Mouse (Mus musculus) embryonic facial prominence, embryonic 11.5 days (tissue): Measurements from ENCODE around the gene Mpzl1. TPM values are rescaled to one million over a fixed set of nuclear protein-coding genes. Genes with fewer than 3 reads are reported as not detected.

ENCODE experiments used
- ATAC-seq: fragments of 200-750 bp; cut with Nextera tagmentation; replicated peaks from 2 replicates; pipeline ENCODE4 v1.8.0; 2017; ENCODE audit warnings: low read depth; ENCODE audit not compliant: insufficient number of reproducible peaks, low FRiP score, low TSS enrichment
- DNase-seq: peaks from one replicate; pipeline ENCODE4 v3.0.0-alpha.2; 2015; ENCODE audit warnings: low spot score
- H3K27ac ChIP-seq: fragments of 300-500 bp; sonication (generic); replicated peaks from 2 replicates; pipeline ENCODE4 v1.5.1; 2014; ENCODE audit warnings: mild to moderate bottlenecking, low read depth, low read length, control low read depth
- H3K27me3 ChIP-seq: fragments of 300-500 bp; sonication (generic); 2 replicates; pipeline ENCODE4 v1.6.1; 2014; ENCODE audit warnings: mild to moderate bottlenecking, low read length, moderate library complexity, mixed read lengths; ENCODE audit not compliant: control insufficient read depth, insufficient read depth
- H3K36me3 ChIP-seq: fragments of 300-500 bp; sonication (generic); replicated peaks from 2 replicates; pipeline ENCODE4 v1.6.1; 2014; ENCODE audit warnings: low read depth, mild to moderate bottlenecking, low read length, moderate library complexity, mixed read lengths; ENCODE audit not compliant: control insufficient read depth, insufficient read depth
- H3K4me1 ChIP-seq: fragments of 300-500 bp; sonication (generic); 2 replicates; pipeline ENCODE4 v1.6.1; 2014; ENCODE audit warnings: low read length, mixed read lengths; ENCODE audit not compliant: control insufficient read depth, insufficient read depth
- H3K4me2 ChIP-seq: fragments of 300-500 bp; sonication (generic); 2 replicates; pipeline ENCODE4 v1.6.1; 2014; ENCODE audit warnings: low read depth, mild to moderate bottlenecking, control low read depth, low read length, moderate library complexity
- H3K4me3 ChIP-seq: fragments of 300-500 bp; sonication (generic); 2 replicates; pipeline ENCODE4 v1.5.1; 2014; ENCODE audit warnings: low read depth, low read length, control low read depth
- H3K9ac ChIP-seq: fragments of 300-500 bp; sonication (generic); replicated peaks from 2 replicates; pipeline ENCODE4 v1.6.1; 2014; ENCODE audit warnings: mild to moderate bottlenecking, control low read depth, low read length
- H3K9me3 ChIP-seq: fragments of 300-500 bp; sonication (generic); replicated peaks from 2 replicates; pipeline ENCODE4 v1.6.1; 2016; ENCODE audit warnings: mild to moderate bottlenecking, low read length, inconsistent platforms, mixed read lengths; ENCODE audit not compliant: control insufficient read depth
- WGBS: fragments of 180-500 bp; shearing (Covaris S2); extraction: QIAGEN DNeasy Blood & Tissue Kit; methylation state at CpG from one replicate; pipeline ENCODE4 v1.1.7; 2014; 5-methylcytosine and 5-hydroxymethylcytosine counted together
- polyA plus RNA-seq: library from polyadenylated mRNA; unstranded; fragments of >200 nt; fragmentation: Nextera tagmentation; extraction: Ambion mirVana; gene quantifications from 2 replicates; pipeline ENCODE4 v1.2.1, GENCODE M21; 2014

Gene Mpzl1
- polyA plus RNA-seq, 1 experiment from 2014 or later: 158 TPM

DNA sequence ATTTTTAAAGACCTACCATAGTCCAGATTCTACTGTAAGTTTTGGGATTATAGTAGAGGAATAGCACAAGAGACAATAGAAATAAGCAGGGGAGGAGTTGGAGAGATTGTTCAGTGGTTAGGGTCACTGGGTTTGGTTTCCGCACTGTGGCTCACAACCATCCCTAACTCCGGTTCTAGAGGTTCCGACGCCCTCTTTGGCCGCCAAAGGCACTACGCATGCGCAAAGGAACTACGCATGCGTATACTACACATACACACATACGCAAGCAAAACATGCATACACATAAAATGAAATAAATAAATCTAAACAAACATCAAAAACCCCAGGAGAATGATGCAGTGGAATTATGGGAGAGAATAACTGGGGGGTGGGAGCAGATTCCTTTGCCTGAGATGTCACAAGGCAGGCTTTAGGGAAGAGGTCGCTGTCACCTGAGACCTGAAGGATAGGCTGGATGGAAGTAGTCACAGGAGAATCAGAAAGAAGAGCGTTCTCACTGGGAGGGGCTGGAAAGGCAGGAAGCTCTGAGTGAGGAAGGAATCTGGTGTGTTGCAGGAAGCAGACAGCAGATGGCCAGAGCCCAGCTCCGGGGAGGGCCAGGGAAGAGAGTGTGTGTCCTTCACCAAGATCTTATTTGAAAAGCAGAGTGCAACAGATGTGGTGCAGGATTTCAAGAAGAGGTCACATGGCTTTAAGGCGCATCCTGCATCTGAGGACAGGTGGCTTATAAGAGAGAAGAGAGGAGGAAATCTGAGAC lies 19.0 kb upstream of the Mpzl1 start:
- H3K27ac ChIP-seq: no peak overlapping the region
- no peak overlapping the region for H3K9ac ChIP-seq
- H3K4me2 ChIP-seq: no peak overlapping the region
- H3K36me3 ChIP-seq: no peaks in the 10 kb centered on the region
- WGBS: 85% methylated on average over 14 of the region's 14 CpGs
- no peaks in the 10 kb centered on the region for H3K27me3 ChIP-seq
- no peaks in the 10 kb centered on the region for H3K9me3 ChIP-seq
- ATAC-seq (no peak), DNase-seq (no peak)
- no peak overlapping the region for H3K4me3 ChIP-seq
- no peaks in the 10 kb centered on the region for H3K4me1 ChIP-seq

DNA sequence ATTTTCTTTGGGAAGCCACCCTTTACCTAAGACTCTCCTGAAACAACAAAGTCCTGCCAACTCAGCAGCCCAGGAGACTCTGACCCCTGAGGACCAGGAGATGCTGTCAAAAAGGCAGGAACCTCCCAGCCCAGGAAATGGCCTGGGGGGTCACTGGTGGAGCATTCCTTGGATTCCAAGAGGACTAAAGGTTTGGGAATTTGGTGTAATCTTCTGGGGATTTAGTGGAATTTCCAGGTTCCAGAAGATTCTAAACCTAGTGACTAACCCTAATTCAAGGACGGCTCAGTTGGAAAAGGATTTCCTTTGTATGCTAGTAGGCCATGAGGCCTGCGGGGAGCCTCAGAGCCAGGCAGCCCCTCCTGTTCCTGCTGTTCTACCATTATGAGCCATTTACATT lies 18.2 kb upstream of the Mpzl1 start:
- no peak for DNase-seq
- no peaks in the 10 kb centered on the region for H3K9me3 ChIP-seq

DNA sequence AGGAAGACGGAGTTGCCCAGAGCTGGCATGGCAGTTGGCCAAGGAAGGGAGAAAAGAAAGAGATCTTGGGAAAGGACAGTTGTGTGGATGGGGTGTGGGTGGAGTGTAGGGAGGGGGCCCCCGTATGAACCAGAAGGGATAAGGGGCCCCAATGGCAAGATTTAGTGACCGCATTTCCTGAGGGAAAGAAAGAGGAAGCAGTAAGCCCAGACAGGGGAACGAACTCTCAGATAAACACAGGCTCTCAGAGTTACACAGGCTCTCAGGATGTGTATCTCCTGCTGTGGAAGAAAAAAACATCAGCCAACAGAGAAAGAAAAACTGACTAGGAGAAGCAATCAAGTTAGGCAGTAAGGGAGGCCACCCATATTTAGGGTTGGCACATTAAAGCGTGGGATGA lies 16.8 kb upstream of the Mpzl1 start:
- WGBS: 71% methylated on average over 5 of the region's 5 CpGs
- H3K27ac ChIP-seq: no peak overlapping the region
- no peak overlapping the region for H3K9ac ChIP-seq
- no peak overlapping the region for H3K4me3 ChIP-seq
- ATAC-seq (no peak), DNase-seq (no peak)
- no peaks in the 10 kb centered on the region for H3K27me3 ChIP-seq
- no peak overlapping the region for H3K4me2 ChIP-seq
- no peaks in the 10 kb centered on the region for H3K9me3 ChIP-seq
- H3K4me1 ChIP-seq: no peaks in the 10 kb centered on the region
- no peaks in the 10 kb centered on the region for H3K36me3 ChIP-seq

More for the DNA sequence above, 18.2 kb upstream of the Mpzl1 start:
- Histone ChIP-seq H3K4me2 (no peak overlapping the region), H3K27ac (no peak overlapping the region), H3K4me3 (no peak overlapping the region), H3K36me3 (no peaks in the 10 kb centered on the region), H3K27me3 (no peaks in the 10 kb centered on the region), H3K4me1 (no peaks in the 10 kb centered on the region), H3K9ac (no peak overlapping the region)
- WGBS: 70% methylated on average over 2 of the region's 2 CpGs
- ATAC-seq: no peak

DNA sequence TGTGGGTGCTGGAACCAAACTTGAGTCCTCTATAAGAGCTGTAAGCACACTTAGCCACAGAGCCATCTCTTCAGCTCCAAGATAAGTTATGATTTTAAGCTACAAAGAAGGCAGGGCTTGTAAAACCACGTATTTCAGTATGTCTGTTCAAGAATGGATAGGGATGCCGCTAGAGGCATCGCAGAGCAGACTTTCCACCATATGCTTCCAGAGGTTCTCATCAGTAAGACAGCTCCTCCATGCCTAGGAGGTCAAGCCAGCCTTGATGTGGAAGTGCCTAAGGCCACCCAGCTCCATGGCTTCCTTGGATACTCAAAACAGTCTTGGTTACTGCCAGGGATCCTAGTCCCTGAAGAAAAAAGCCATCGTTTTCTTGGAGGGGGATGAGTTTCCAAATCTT lies 10.8 kb upstream of the Mpzl1 start:
- no peak overlapping the region for H3K4me2 ChIP-seq
- WGBS: 72% methylated on average over 4 of the region's 4 CpGs
- no peaks in the 10 kb centered on the region for H3K9me3 ChIP-seq
- no peaks in the 10 kb centered on the region for H3K4me1 ChIP-seq
- no peak for ATAC-seq
- no peaks in the 10 kb centered on the region for H3K36me3 ChIP-seq
- no peak overlapping the region for H3K27ac ChIP-seq
- H3K9ac ChIP-seq: no peak overlapping the region
- DNase-seq: no peak
- no peak overlapping the region for H3K4me3 ChIP-seq
- H3K27me3 ChIP-seq: no peaks in the 10 kb centered on the region

DNA sequence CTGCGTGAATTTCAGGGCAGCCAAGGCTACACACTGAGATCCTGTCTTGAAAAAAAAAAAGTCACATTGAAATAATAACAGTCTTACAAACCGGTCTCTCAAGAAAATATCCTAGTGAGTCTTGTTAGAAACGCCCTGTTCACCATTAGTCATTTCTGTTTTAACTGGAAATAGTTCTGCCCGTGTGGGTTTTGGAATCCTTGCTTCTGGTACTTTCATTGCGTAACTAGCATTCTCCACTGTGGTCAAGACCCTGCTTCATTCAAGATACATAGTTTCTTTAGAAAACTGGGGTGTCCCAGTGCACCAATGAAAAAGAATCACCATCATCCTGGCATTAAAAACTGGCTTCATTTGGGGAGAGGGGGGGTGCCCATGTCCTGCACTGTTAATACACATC lies 9.4 kb upstream of the Mpzl1 start:
- H3K9me3 ChIP-seq: no peaks in the 10 kb centered on the region
- no peak overlapping the region for H3K27ac ChIP-seq
- no peaks in the 10 kb centered on the region for H3K27me3 ChIP-seq
- no peaks in the 10 kb centered on the region for H3K4me1 ChIP-seq
- H3K4me3 ChIP-seq: no peak overlapping the region
- ATAC-seq (no peak), DNase-seq (no peak)
- WGBS: 79% methylated on average over 5 of the region's 5 CpGs
- no peak overlapping the region for H3K4me2 ChIP-seq
- no peaks in the 10 kb centered on the region for H3K36me3 ChIP-seq
- H3K9ac ChIP-seq: no peak overlapping the region

DNA sequence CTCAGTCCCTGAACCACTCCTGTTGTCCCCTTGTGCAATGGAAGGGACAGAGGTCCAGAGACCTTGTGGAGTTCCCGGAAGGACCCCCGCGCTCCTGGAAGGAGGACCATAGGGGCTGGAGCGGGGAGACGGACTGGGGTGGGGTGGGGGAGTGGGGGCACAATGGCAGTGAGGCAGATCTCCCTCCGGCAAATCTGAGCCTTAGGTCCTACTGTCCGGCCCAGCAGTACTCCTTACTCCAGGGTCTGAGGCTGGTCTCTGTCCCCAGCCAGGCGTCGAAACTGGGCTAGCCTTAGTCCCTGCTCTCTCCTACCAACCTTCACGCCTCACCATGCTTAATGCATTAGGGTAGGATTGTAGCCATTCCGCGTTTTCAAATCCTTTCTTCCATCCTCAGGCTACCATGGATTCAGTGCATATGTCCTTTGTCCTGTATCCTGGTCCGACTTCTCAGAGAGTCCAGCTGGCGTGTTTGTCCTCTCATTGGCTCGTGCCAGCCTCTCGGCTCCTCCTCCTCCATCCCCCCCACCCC lies 8.5 kb upstream of the Mpzl1 start:
- H3K9ac ChIP-seq: peak overlapping the region; percentile 91
- no peaks in the 10 kb centered on the region for H3K27me3 ChIP-seq
- H3K4me2 ChIP-seq: peak overlapping the region; percentile 43
- H3K4me3 ChIP-seq: peak overlapping the region; percentile 76
- H3K27ac ChIP-seq: peak overlapping the region; percentile 88
- WGBS: under 1% methylated on average over 15 of the region's 16 CpGs
- ATAC-seq (peak; percentile 76), DNase-seq (peak; percentile 79)
- no peaks in the 10 kb centered on the region for H3K9me3 ChIP-seq
- no peaks in the 10 kb centered on the region for H3K36me3 ChIP-seq
- H3K4me1 ChIP-seq: no peaks in the 10 kb centered on the region

DNA sequence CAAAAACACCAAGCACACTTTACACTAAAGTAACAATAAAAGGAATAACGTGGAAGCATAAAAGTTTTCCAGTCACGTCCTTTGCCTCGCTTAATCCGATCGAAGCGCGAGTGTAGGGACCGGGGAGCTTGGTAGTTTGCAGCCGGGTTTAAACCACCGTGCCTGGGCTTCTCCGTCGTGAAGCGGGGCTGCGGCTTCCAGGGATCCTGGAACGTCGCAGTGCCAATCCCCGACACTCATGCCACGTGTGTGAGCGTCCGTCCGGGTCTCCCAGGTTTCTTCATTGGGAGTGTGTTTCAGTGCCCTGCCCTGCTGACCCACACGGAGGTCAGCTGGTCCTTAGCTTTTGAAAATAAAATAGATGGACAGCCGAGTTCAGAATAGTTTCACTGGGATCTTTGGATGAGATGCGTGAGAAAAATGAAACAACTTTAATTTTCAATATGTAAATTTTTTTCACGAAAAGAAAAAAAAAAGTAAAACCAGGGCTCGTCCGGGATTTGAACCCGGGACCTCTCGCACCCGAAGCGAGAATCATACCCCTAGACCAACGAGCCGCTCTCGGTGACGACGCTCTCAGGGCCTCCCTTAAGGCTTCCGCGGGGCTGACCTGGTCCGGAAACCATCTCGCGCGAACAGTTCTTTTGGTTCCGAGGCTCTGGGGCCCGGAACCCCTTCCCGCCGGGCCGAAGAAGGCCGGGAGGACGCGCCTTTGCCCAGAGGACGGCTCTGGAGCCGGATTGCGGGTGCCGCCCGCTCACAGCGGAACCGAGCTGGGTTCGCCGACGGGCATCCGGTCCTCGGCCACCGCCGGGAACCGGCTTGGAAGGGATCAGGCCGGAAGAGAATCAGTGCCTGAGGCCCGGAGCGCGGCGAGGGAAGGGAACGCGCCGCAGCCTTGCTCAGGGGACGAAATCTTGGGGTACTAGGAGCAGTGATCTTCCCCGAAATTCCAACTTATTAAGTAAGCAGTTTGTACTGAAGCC lies 7.7 kb upstream of the Mpzl1 start:
- peak overlapping the region; percentile 91 for H3K9ac ChIP-seq
- H3K4me1 ChIP-seq: no peaks in the 10 kb centered on the region
- no peaks in the 10 kb centered on the region for H3K9me3 ChIP-seq
- peak overlapping the region; percentile 88 for H3K27ac ChIP-seq
- no peaks in the 10 kb centered on the region for H3K27me3 ChIP-seq
- peak; percentile 86 for DNase-seq
- ATAC-seq: peak; percentile 77
- H3K36me3 ChIP-seq: no peaks in the 10 kb centered on the region
- peak overlapping the region; percentile 76 for H3K4me3 ChIP-seq
- peak overlapping the region; percentile 43 for H3K4me2 ChIP-seq
- WGBS: under 1% methylated on average over 75 of the region's 75 CpGs
